Comparison of ENCODE assay signal across 37 mouse cellular contexts in the genomic region with DNA sequence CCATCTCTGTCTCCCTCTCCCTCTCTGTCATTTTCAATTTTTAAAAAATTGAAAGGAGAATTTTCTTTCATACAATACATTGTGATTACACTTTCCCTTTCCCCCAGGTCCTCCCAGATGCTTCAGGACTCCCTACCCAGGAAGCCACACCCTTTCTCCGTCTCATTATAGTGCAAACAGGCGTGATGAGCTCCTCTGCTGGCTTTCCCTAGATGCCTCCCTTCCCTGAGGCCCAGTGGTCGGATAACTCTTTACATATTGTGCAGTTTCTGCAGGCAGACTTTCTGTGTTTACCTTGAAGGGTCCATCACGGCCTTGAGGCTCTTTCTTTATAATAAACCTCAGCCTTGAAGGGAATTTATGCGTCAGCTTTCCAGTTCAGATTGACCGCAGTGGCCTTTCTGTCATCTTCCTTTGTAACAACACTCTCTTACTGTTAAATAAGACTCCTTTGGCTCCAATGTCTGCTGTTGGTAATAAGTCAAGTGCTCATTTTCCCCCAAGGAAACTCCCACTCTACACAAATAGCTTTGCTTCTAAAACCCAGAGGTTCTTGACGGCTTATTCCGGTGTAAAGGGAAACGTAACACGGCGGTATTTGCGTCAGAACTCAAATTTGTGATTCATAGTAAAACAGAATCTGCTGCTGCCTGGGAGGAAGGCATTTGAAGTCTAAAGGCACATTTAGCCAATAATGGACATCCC. TPM values are rescaled to one million over a fixed set of nuclear protein-coding genes. Genes with fewer than 3 reads are reported as not detected.
DNase-seq lines count a peak whose midpoint lies in the region; ATAC-seq and TF ChIP-seq lines count a peak whose summit lies in the region.
"Had no signal": no experiment of that assay in that cellular context is flagged by ENCODE, and none has a peak within 500 bp of the region (broad histone marks: within the 10 kb centered on the region; RNA-seq: fewer than 3 reads in every experiment).

No protein-coding gene starts in this region.

- dilution Hi-C loops in CH12.LX (cut with MboI; ENCODE audit: extremely low pct_ligation_motif_present, extremely low pct_unique_long_range_greater_than_20kb, low sequenced_read_pairs), result no loop called here

- H3K4me3 ChIP-seq in embryonic facial prominence, embryonic 14.5 days (ENCODE audit: low read depth, low read length), result no peak overlapping the region
- H3K4me3 ChIP-seq in embryonic facial prominence, embryonic 10.5 days, result no peak overlapping the region
- H3K4me3 ChIP-seq in kidney, embryonic 14.5 days (ENCODE audit: low read length), result no peak overlapping the region
- no peak overlapping the region for H3K4me3 ChIP-seq in CH12.LX (replicated peaks in 1 of 3; ENCODE audit: low read depth in 2 of 3, low read length in 2 of 3, poor library complexity in 1 of 3)
- H3K4me3 ChIP-seq: embryonic facial prominence, embryonic 13.5 days; erythroblast, embryonic 14.5 days; forebrain, embryonic 13.5 days; gastrocnemius, adult 2 months; heart, adult 2 months; heart, embryonic 12.5 days; hindbrain, embryonic 15.5 days; limb, embryonic 15.5 days; neural tube, embryonic 13.5 days had no signal

- DNase-seq in embryonic facial prominence, embryonic 14.5 days (ENCODE audit: low spot score), result peak; percentile 23
- DNase-seq in embryonic facial prominence, embryonic 10.5 days (ENCODE audit: low spot score), result no peak
- DNase-seq in kidney, adult 18-20 months, result no peak
- DNase-seq in CH12.LX (ENCODE audit: extremely low read depth) (no peak), ZHBTc4 (ENCODE audit: low read depth, low spot score) (peak; percentile 77)
- DNase-seq in cerebellum, postnatal 14 days, result no peak
- DNase-seq in cerebellum, postnatal 10 days, result no peak
- DNase-seq: adrenal gland, adult 8-10 months; cerebellum, adult 8-10 months; embryo, embryonic 11 days; gastrocnemius, adult 2 months; gastrocnemius, postnatal 36 days; heart, adult 2 months; kidney, adult 9 months; layer of hippocampus, postnatal 36 days; left cerebral cortex, postnatal 4 days; lung, adult 2 months; lung, postnatal 14 days; right cerebral cortex, postnatal 4 days; thymus, adult 2 months; thymus, postnatal 4 days had no signal

- TF ChIP-seq RAD21 in CH12.LX (IDR thresholded peaks at IDR 0.05; ENCODE audit: low read depth, low read length), result no peak

- no peak overlapping the region for H3K27ac ChIP-seq in embryonic facial prominence, embryonic 14.5 days (replicated peaks; ENCODE audit: low read depth, low read length)
- no peak overlapping the region for H3K27ac ChIP-seq in embryonic facial prominence, embryonic 10.5 days (replicated peaks)
- no peak overlapping the region for H3K27ac ChIP-seq in kidney, embryonic 14.5 days (ENCODE audit: low read depth, low read length)
- H3K27ac ChIP-seq in CH12.LX (ENCODE audit: insufficient read depth, low read depth), result no peak overlapping the region
- H3K27ac ChIP-seq: embryonic facial prominence, embryonic 13.5 days; forebrain, embryonic 13.5 days; gastrocnemius, adult 2 months; heart, adult 2 months; hindbrain, embryonic 15.5 days; limb, embryonic 15.5 days; liver, embryonic 14.5 days; neural tube, embryonic 13.5 days had no signal

- in situ Hi-C loops in CH12.LX (cut with MboI; ENCODE audit: low pct_ligation_motif_present, low pct_unique_long_range_greater_than_20kb, low sequenced_read_pairs), result no loop called here

- 67% methylated on average over 12 of the region's 12 CpGs for WGBS in embryonic facial prominence, embryonic 14.5 days
- 84% methylated on average over 12 of the region's 12 CpGs for WGBS in embryonic facial prominence, embryonic 10.5 days
- WGBS in kidney, embryonic 14.5 days, result 35% methylated on average over 12 of the region's 12 CpGs

- no peaks in the 10 kb centered on the region for H3K9me3 ChIP-seq in embryonic facial prominence, embryonic 14.5 days (ENCODE audit: control insufficient read depth, low read length)
- H3K9me3 ChIP-seq in embryonic facial prominence, embryonic 10.5 days, result no peaks in the 10 kb centered on the region
- no peaks in the 10 kb centered on the region for H3K9me3 ChIP-seq in kidney, embryonic 14.5 days (ENCODE audit: control insufficient read depth, low read length)
- H3K9me3 ChIP-seq in CH12.LX (replicated peaks; ENCODE audit: low read length), result no peaks in the 10 kb centered on the region
- H3K9me3 ChIP-seq: embryonic facial prominence, embryonic 13.5 days; forebrain, embryonic 13.5 days; heart, embryonic 12.5 days; hindbrain, embryonic 15.5 days; limb, embryonic 15.5 days; neural tube, embryonic 13.5 days had no signal

- ATAC-seq in embryonic facial prominence, embryonic 14.5 days (ENCODE audit: low read depth), result no peak
- ATAC-seq in kidney, embryonic 14.5 days (ENCODE audit: low FRiP score, low TSS enrichment), result peak; percentile 78; the same call in 1 of the 2 replicates
- ATAC-seq: forebrain, embryonic 13.5 days had no signal

- H3K4me1 ChIP-seq in embryonic facial prominence, embryonic 14.5 days (ENCODE audit: control insufficient read depth, insufficient read depth, low read length), result peaks cover 3% of the 10 kb centered on the region; the same call in 1 of the 2 replicates
- no peaks in the 10 kb centered on the region for H3K4me1 ChIP-seq in embryonic facial prominence, embryonic 10.5 days
- H3K4me1 ChIP-seq in kidney, embryonic 14.5 days (ENCODE audit: control insufficient read depth, insufficient read depth, low read length), result no peaks in the 10 kb centered on the region
- H3K4me1 ChIP-seq in CH12.LX (ENCODE audit: control insufficient read depth in 1 of 2, insufficient read depth in 2 of 2), result no peaks in the 10 kb centered on the region
- H3K4me1 ChIP-seq: forebrain, embryonic 13.5 days; heart, embryonic 12.5 days; hindbrain, embryonic 15.5 days; limb, embryonic 15.5 days had no signal

- no peak for TF ChIP-seq POLR2A in CH12.LX (IDR thresholded peaks at IDR 0.05; ENCODE audit: low read depth, low read length)

- TF ChIP-seq EP300 in CH12.LX (IDR thresholded peaks at IDR 0.05; ENCODE audit: low read length), result no peak

- H3K27me3 ChIP-seq in embryonic facial prominence, embryonic 14.5 days (replicated peaks; ENCODE audit: control insufficient read depth, insufficient read depth, low read length), result no peaks in the 10 kb centered on the region
- H3K27me3 ChIP-seq in embryonic facial prominence, embryonic 10.5 days (replicated peaks; ENCODE audit: low read depth, poor library complexity, severe bottlenecking), result no peaks in the 10 kb centered on the region
- no peaks in the 10 kb centered on the region for H3K27me3 ChIP-seq in kidney, embryonic 14.5 days (ENCODE audit: control insufficient read depth, insufficient read depth, low read length)
- H3K27me3 ChIP-seq in CH12.LX (replicated peaks), result no peaks in the 10 kb centered on the region
- H3K27me3 ChIP-seq: embryonic facial prominence, embryonic 13.5 days; forebrain, embryonic 13.5 days; heart, embryonic 12.5 days; hindbrain, embryonic 15.5 days; limb, embryonic 15.5 days; neural tube, embryonic 13.5 days had no signal

- H3K4me2 ChIP-seq in embryonic facial prominence, embryonic 14.5 days (ENCODE audit: low read depth, low read length), result no peak overlapping the region
- no peak overlapping the region for H3K4me2 ChIP-seq in kidney, embryonic 14.5 days (replicated peaks; ENCODE audit: low read depth, low read length)
- peak overlapping the region; percentile 45; the same call in 1 of the 2 replicates for H3K4me2 ChIP-seq in CH12.LX (ENCODE audit: insufficient read depth, low read depth, poor library complexity, severe bottlenecking)
- H3K4me2 ChIP-seq: embryonic facial prominence, embryonic 13.5 days; forebrain, embryonic 13.5 days; heart, embryonic 12.5 days; hindbrain, embryonic 15.5 days; limb, embryonic 15.5 days; midbrain, embryonic 11.5 days; neural tube, embryonic 13.5 days had no signal

- H3K9ac ChIP-seq in embryonic facial prominence, embryonic 14.5 days (ENCODE audit: low read depth, low read length), result no peak overlapping the region
- no peak overlapping the region for H3K9ac ChIP-seq in kidney, embryonic 14.5 days (ENCODE audit: low read depth, low read length)
- no peak overlapping the region for H3K9ac ChIP-seq in CH12.LX (ENCODE audit: insufficient read depth, low read depth)
- H3K9ac ChIP-seq: embryonic facial prominence, embryonic 13.5 days; forebrain, embryonic 13.5 days; heart, embryonic 12.5 days; hindbrain, embryonic 15.5 days; limb, embryonic 15.5 days; liver, embryonic 14.5 days; neural tube, embryonic 13.5 days had no signal

- H3K36me3 ChIP-seq in embryonic facial prominence, embryonic 14.5 days (ENCODE audit: control insufficient read depth, insufficient read depth, low read length), result no peaks in the 10 kb centered on the region
- H3K36me3 ChIP-seq in embryonic facial prominence, embryonic 10.5 days (replicated peaks), result no peaks in the 10 kb centered on the region
- H3K36me3 ChIP-seq in kidney, embryonic 14.5 days (ENCODE audit: control insufficient read depth, insufficient read depth, low read length), result no peaks in the 10 kb centered on the region
- no peaks in the 10 kb centered on the region for H3K36me3 ChIP-seq in CH12.LX (replicated peaks in 1 of 2; ENCODE audit: control insufficient read depth in 1 of 2, insufficient read depth in 1 of 2, low read length in 1 of 2)
- H3K36me3 ChIP-seq: embryonic facial prominence, embryonic 13.5 days; heart, embryonic 12.5 days; hindbrain, embryonic 15.5 days; limb, embryonic 15.5 days; neural tube, embryonic 13.5 days had no signal

- TF ChIP-seq CTCF in CH12.LX (conservative IDR thresholded peaks at IDR 0.05 in 1 of 2, IDR thresholded peaks at IDR 0.05 in 1 of 2; ENCODE audit: low read depth in 2 of 2, low read length in 2 of 2), result no peak

- no peaks in the 10 kb centered on the region for H3K79me2 ChIP-seq in CH12.LX (replicated peaks; ENCODE audit: control insufficient read depth, extremely low read depth, insufficient read depth, poor library complexity, severe bottlenecking)

TF ChIP-seq in CH12.LX, 34 proteins besides CTCF, POLR2A, EP300 and RAD21:
- no peak for TF ChIP-seq MAX (IDR thresholded peaks at IDR 0.05; ENCODE audit: low read length)
- TF ChIP-seq MEF2A (IDR thresholded peaks at IDR 0.05; ENCODE audit: borderline replicate concordance, low read depth, low read length), result peak; percentile 74; the same call in 1 of the 2 replicates
- peak; percentile 55; the same call in 1 of the 2 replicates for TF ChIP-seq ETS1 (conservative IDR thresholded peaks at IDR 0.05; ENCODE audit: low read depth, low read length)

RNA-seq across cellular contexts. Expression of gene Smlr1, which starts 52.7 kb away (rescaled TPM):
- not detected in 2 replicates for polyA plus RNA-seq in embryonic facial prominence, embryonic 14.5 days (2014; fragmentation: Nextera tagmentation; extraction: Ambion mirVana)
- not detected in 2 replicates for polyA plus RNA-seq in embryonic facial prominence, embryonic 10.5 days (2016; fragmentation: Nextera tagmentation; extraction: Ambion mirVana)
- polyA plus RNA-seq in kidney, embryonic 14.5 days (2014; fragmentation: Nextera tagmentation; extraction: Ambion mirVana), result not detected in 2 replicates
- total RNA-seq in CH12.LX (2012; rRNA removed) (not detected in 2 replicates), CH12.LX (2014; rRNA removed) (not detected in 2 replicates)
- not detected in 2 replicates for polyA plus RNA-seq in CH12.LX (2012; ENCODE audit: insufficient read length, low read depth)
- total RNA-seq: adrenal gland, adult 8-10 months; gastrocnemius, adult 2 months; gastrocnemius, postnatal 36 days; heart, adult 2 months; hematopoietic stem cell, adult 5-6 weeks; layer of hippocampus, postnatal 36 days; left cerebral cortex, postnatal 4 days had no signal
- polyA plus RNA-seq: C2C12; embryonic facial prominence, embryonic 13.5 days; erythroblast, embryonic 14.5 days; forebrain, embryonic 13.5 days; frontal cortex, adult 2 months; heart, adult 2 months; heart, embryonic 12.5 days; heart, postnatal 0 days; hindbrain, embryonic 15.5 days; intestine, embryonic 14.5 days; limb, embryonic 15.5 days; lung, adult 2 months; midbrain, embryonic 11.5 days; neural tube, embryonic 13.5 days; spleen, adult 2 months; thymus, adult 2 months had no signal

Comparison
In these comparisons a context has a peak if more than half of its experiments do, and no peak if none do; other contexts are left out.
1. DNase-seq: peak in embryonic facial prominence, embryonic 14.5 days (single experiment) and ZHBTc4 (single experiment); none in embryonic facial prominence, embryonic 10.5 days (single experiment), kidney, adult 18-20 months (single experiment), CH12.LX (single experiment), cerebellum, postnatal 14 days (0 of 2) and cerebellum, postnatal 10 days (0 of 2).